Mouse (Mus musculus) lung, postnatal 0 days (tissue): Measurements from ENCODE around the gene Cryba2. TPM values are rescaled to one million over a fixed set of nuclear protein-coding genes. Genes with fewer than 3 reads are reported as not detected.

Experiments
- ATAC-seq: fragments of 200-750 bp; cut with Nextera tagmentation; 2 replicates; pipeline ENCODE4 v1.8.0; 2017; ENCODE audit warnings: moderate library complexity
- DNase-seq: peaks from one replicate; pipeline ENCODE4 v3.0.0-alpha.2; 2016; ENCODE audit warnings: low spot score
- H3K27ac ChIP-seq: fragments of 300-500 bp; sonication (generic); 2 replicates; pipeline ENCODE4 v1.5.1; 2014; ENCODE audit warnings: antibody characterized with exemption, mild to moderate bottlenecking, low read length, mixed read lengths
- H3K27me3 ChIP-seq: fragments of 300-500 bp; sonication (generic); replicated peaks from 2 replicates; pipeline ENCODE4 v1.6.1; 2014; ENCODE audit warnings: low read length, mixed read lengths; ENCODE audit not compliant: insufficient read depth
- H3K36me3 ChIP-seq: fragments of 300-500 bp; sonication (generic); 2 replicates; pipeline ENCODE4 v1.6.1; 2014; ENCODE audit warnings: low read length, mixed read lengths; ENCODE audit not compliant: insufficient read depth
- H3K4me1 ChIP-seq: fragments of 300-500 bp; sonication (generic); 2 replicates; pipeline ENCODE4 v1.6.1; 2014; ENCODE audit warnings: antibody characterized with exemption, low read depth, low read length, mixed read lengths; ENCODE audit not compliant: insufficient read depth
- H3K4me2 ChIP-seq: fragments of 300-500 bp; sonication (generic); replicated peaks from 2 replicates; pipeline ENCODE4 v1.6.1; 2014; ENCODE audit warnings: low read depth, mild to moderate bottlenecking, low read length, moderate library complexity, mixed read lengths
- H3K4me3 ChIP-seq: fragments of 300-500 bp; sonication (generic); 2 replicates; pipeline ENCODE4 v1.5.1; 2014; ENCODE audit warnings: low read depth, low read length
- H3K9ac ChIP-seq: fragments of 300-500 bp; sonication (generic); replicated peaks from 2 replicates; pipeline ENCODE4 v1.6.1; 2014; ENCODE audit warnings: low read depth, mild to moderate bottlenecking
- H3K9me3 ChIP-seq: fragments of 300-500 bp; sonication (generic); 2 replicates; pipeline ENCODE4 v1.6.1; 2016; ENCODE audit warnings: low read length, mixed read lengths
- CTCF ChIP-seq: IDR thresholded peaks from 2 replicates; pipeline ENCODE4 v1.5.1; 2016; ENCODE audit warnings: antibody characterized with exemption, mild to moderate bottlenecking
- EP300 ChIP-seq: IDR thresholded peaks from 2 replicates; pipeline ENCODE4 v1.6.1; 2016; ENCODE audit warnings: antibody characterized with exemption, mild to moderate bottlenecking, control low read depth
- WGBS: fragments of 180-500 bp; shearing (Covaris S2); extraction: QIAGEN DNeasy Blood & Tissue Kit; methylation state at CpG from one replicate; pipeline ENCODE4 v1.1.7; 2014; 5-methylcytosine and 5-hydroxymethylcytosine counted together
- microRNA counts: library from miRNA; unstranded; fragments of <30 nt; microRNA quantifications from one replicate; lab custom pipeline; 2015
- microRNA-seq: library from miRNA; unstranded; fragments of <30 nt; microRNA quantifications from one replicate; pipeline ENCODE4, GENCODE M21; 2016
- polyA plus RNA-seq: library from polyadenylated mRNA; unstranded; fragments of >200 nt; fragmentation: Nextera tagmentation; extraction: Ambion mirVana; gene quantifications from 2 replicates; pipeline ENCODE4 v1.2.1, GENCODE M21; 2015

Cryba2 gene
- polyA plus RNA-seq, 1 experiment from 2014 or later = not detected

DNA sequence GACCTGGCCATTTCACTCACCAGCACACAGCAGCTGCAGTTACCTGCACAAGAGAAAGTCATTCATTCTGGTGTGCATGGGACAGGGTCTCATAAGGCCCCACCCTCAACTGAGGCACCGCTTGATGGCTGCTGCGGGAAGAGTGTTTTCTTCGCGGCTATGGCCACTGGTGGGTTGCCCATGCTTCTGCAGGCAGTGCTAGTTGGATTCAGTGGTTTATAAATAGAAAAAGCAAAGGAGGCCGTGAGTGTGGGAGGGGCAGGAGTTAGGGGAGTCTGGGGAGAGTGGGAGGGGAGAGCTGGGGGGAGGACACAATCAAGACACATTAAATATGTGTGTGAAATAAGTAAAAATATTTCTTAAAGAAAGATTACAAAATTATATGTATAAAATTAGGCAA lies 49.9 kb downstream of the Cryba2 start:
- Histone ChIP-seq H3K27me3 (no peaks in the 10 kb centered on the region; the same call in 1 of the 2 replicates), H3K36me3 (no peaks in the 10 kb centered on the region), H3K4me2 (no peak overlapping the region), H3K4me3 (no peak overlapping the region), H3K9ac (no peak overlapping the region), H3K9me3 (no peaks in the 10 kb centered on the region), H3K4me1 (no peaks in the 10 kb centered on the region), H3K27ac (no peak overlapping the region)
- DNase-seq (no peak), ATAC-seq (no peak)
- no peak for TF ChIP-seq EP300
- no peak for TF ChIP-seq CTCF
- WGBS = 70% methylated on average over 5 of the region's 5 CpGs

MicroRNA genes within 50 kb of the gene (microRNA counts, 519-probe panel; counts per million panel counts)
- microRNA mmu-miR-375 (lab: Ali Mortazavi, UCI) = 3,909 counts per million, percentile 32 among the panel's probes with 10 or more counts

Small RNA genes within 50 kb of the gene (microRNA-seq; reads per million reads assigned to microRNA genes)
- 3,013 reads per million, percentile 87 among the genes with 10 or more reads in this experiment for gene Mir375

Other genes starting within 250 kb of the Cryba2 start
- gene Ttll4, start 231.4 kb downstream of the Cryba2 start, polyA plus RNA-seq = 4.2 and 4.7 TPM in 2 replicates
- gene Cyp27a1, start 179.6 kb downstream of the Cryba2 start, polyA plus RNA-seq = 5.2 and 5.4 TPM in 2 replicates
- 2.6 and 4.6 TPM in 2 replicates for gene Prkag3, start 143.9 kb downstream of the Cryba2 start, polyA plus RNA-seq
- gene Wnt6, start 121.3 kb downstream of the Cryba2 start, polyA plus RNA-seq = 0.36 and 0.50 TPM in 2 replicates
- gene Wnt10a, start 101.6 kb downstream of the Cryba2 start, polyA plus RNA-seq = not detected in 2 replicates
- gene Cdk5r2, start 38.2 kb downstream of the Cryba2 start, polyA plus RNA-seq = not detected in 2 replicates
- gene Fev, start 7.7 kb downstream of the Cryba2 start, polyA plus RNA-seq = not detected in 2 replicates
- gene Cfap65, start 42.5 kb upstream of the Cryba2 start, polyA plus RNA-seq = 2.0 and 2.3 TPM in 2 replicates
- 0.10 and 0.16 TPM in 2 replicates for gene Ihh, start 58.5 kb upstream of the Cryba2 start, polyA plus RNA-seq
- 5.8 and 6.6 TPM in 2 replicates for gene Nhej1, start 232.1 kb upstream of the Cryba2 start, polyA plus RNA-seq
- gene Slc23a3, start 240.7 kb upstream of the Cryba2 start, polyA plus RNA-seq = 1.4 and 1.5 TPM in 2 replicates
- gene Cnppd1, start 249.6 kb upstream of the Cryba2 start, polyA plus RNA-seq = 63.3 and 67.8 TPM in 2 replicates
- 40.5 and 45.0 TPM in 2 replicates for gene Retreg2, start 249.6 kb upstream of the Cryba2 start, polyA plus RNA-seq